Mouse (Mus musculus) layer of hippocampus, adult 18-20 months (tissue): ENCODE data around the gene Cldnd2. TPM values are rescaled to one million over a fixed set of nuclear protein-coding genes. Genes with fewer than 3 reads are reported as not detected.
A peak's percentile ranks its signal among the peaks of the same experiment; 100 is the strongest.
"Not testable (repeated sequence)": the region's sequence is repeated elsewhere in the genome, so short reads cannot be mapped to it uniquely, and the experiment has no call there.

ENCODE experiments used
- DNase-seq, 2 experiments: peaks; one replicate each; pipeline ENCODE4 v3.0.0; 2022; ENCODE audit warnings: low spot score in 2 of 2
- long read RNA-seq: library from polyadenylated mRNA; stranded (forward); transcript quantifications from one replicate; pipeline ENCODE4 v2.0.0, GENCODE M21; 2021
- total RNA-seq, 2 experiments: library from RNA; stranded (reverse); gene quantifications; 2 replicates each; pipeline ENCODE4 v1.2.3; 2021

The Cldnd2 gene
- not detected for total RNA-seq
- long read RNA-seq: 0 reads

DNA sequence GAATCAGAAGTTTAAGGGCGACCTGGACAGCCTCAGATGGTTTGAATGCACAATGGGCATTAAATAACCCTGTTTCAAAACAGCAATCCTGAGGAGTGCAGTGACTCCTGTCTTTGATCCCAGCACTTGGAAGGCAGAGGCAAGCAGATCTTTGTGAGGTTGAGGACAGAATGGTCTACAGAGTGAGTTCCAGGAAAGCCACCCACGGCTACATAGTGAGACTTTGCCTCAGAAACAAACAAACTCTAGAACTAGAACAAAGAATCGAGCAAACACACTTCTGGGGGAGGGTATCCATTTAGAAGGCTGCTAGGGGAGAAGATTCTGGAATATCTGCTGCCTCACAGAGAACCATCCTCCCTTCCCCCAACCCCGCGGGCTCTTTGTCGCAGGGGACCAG, at the start of gene Cldnd2:
Cldnd2 (plus strand) TSS at position 301 of the 400 bp plus-strand sequence.
- DNase-seq: no peak

- DNase-seq: no peak
Measured at GRCm38 (mm10) chr7:43392349-43393121, 48.0 kb upstream of the Cldnd2 start.

GRCm38 (mm10) chr7:43399501-43399900, 41.1 kb upstream of the Cldnd2 start:
- DNase-seq: no peak

- no peak for DNase-seq
Measured at GRCm38 (mm10) chr7:43402718-43403117, 37.9 kb upstream of the Cldnd2 start.

- DNase-seq: no peak
Measured at GRCm38 (mm10) chr7:43407573-43407972, 33.0 kb upstream of the Cldnd2 start.

DNA sequence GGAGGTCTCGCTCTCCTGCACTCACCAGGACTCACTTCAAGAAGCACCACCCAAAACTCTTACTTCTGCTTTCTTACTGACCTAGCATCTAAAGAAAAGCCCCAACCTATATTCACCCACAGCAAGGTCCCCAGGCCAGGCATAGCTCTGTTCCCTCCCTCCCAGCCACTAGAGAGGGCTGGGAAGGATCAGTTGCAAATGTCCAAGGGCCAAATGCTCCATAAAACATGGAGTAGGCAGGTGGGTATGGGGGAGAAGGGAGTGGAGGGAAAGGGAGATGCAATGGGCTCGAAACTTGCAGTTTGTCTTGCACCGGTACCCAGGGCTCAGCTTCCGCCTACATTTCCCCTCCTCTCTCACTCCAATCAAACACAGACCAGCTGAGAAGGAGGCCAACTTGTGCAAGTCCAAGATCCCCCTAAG, 32.4 kb upstream of the Cldnd2 start, which contains the start of gene Siglecg:
Siglecg (plus strand) TSS at position 74 of the 423 bp plus-strand sequence.
- DNase-seq: no peak

GRCm38 (mm10) chr7:43409084-43409483, 31.5 kb upstream of the Cldnd2 start:
- no peak for DNase-seq

DNA sequence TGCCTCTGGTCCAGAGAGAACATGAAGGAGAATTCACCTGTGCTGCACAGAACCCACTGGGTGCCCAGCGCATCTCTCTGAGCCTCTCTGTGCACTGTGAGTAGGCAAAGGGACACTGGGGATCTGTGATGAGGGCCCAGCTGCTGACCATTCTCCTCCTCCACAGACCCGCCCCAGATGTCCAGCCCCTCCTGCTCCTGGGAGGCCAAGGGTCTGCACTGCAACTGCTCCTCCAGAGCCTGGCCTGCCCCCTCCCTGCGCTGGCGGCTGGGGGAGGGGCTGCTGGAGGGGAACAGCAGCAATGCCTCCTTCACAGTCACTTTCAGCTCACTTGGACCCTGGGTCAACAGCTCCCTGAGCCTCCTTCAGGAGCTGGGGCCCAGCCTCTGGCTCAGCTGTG, 28.9 kb upstream of the Cldnd2 start:
- DNase-seq: not testable (repeated sequence)

DNA sequence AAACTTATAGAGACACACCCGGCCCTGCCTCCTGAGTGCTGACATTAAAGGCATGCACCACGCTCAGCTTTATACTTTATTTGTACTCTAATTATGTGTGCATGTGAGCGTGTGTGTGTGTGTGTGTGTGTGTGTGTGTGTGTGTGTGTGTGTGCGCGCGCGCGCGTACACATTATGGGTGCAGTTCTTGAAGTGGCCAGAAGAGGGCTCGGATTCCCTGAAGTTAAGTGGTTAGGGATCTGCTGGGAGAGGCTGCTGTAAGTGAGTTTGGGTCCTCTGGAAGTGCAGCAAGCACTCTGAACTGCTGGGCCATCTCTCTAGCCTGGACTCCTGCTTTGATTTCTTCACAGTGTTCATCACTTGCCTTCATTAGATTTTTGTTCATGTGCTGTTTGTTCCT, 23.3 kb upstream of the Cldnd2 start:
- no peak for DNase-seq

DNA sequence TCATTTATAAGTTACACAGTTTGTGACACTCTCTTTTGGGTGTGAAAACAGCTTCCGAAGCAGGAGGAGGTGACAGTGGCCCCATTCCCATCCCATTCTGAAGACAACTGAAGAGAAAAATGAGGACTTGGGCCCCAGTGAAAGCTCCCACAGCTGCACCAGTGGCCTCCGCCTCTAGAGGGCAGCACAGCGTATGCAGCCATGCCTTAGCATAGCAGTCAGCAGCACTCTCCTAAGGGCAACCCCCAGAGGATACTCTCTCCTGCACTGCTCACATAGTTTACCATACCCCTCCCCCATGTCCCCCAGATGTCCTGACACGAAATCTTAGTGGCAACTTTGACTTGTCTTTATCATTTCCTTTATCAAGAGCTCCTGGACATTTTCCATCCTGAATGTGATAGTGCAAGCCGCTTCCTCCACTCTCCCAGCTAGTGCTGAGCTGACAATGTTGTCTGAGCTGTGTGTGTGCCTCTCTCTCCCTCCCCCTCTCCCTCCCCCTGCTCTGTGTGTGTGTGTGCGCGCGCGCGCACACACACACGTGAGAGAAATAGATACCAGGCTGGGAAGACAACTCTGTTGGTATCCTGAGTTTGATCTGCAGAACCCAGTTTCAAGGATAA, 17.5 kb upstream of the Cldnd2 start:
- peak; percentile 76 to 90 for DNase-seq

DNA sequence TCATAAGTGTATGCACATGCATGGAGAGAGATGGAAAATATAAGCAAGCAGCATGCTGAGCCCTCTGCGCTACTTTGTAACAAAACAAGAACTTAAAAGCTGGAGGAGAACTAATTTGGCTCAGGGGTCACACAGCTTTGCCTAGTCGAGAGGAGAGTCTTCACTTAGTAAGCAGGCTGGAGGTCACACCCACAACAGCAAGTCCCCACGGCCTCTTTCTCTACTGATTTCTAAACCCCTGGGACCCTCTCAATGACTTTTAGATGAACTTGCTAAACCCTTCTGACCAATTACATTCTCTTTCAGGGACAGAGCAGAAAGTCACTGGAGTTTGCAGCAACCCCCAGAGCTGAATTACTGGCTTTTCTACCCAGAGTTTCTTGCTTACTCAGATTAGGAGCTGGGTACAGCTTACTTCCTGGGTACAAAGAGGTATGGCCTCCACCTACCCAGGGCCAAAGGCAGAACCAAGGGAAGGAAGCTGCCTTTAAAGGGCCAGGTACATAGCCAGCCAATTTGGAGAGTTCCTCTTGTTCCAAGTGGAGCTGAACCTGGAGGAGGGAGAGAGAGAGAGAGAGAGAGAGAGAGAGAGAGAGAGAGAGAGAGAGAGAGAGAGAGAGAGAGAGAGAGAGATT, 16.5 kb upstream of the Cldnd2 start:
- no peak for DNase-seq

DNA sequence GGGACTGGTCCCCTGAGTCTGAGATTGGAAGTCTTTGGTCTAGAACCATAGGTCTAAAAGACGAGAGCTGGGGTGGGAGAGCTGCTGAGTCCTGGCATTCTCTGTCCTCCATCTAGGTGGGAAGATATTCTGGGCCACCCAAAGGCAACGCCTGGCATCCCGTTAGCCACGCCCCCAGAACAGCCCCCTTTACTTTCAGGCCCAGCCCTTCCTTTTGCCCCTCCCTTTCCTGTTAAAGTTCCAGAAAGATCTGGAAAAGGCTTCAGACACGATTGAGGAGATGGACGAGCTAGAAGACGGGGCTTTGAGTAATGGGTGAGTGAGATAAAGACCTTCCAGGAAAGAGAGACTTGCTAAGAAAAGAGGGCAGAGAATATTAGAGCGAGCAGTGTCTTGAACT, 13.2 kb upstream of the Cldnd2 start, which contains the start of gene Lim2:
Lim2 (plus strand) TSS at position 265 of the 400 bp plus-strand sequence.
- no peak for DNase-seq

DNA sequence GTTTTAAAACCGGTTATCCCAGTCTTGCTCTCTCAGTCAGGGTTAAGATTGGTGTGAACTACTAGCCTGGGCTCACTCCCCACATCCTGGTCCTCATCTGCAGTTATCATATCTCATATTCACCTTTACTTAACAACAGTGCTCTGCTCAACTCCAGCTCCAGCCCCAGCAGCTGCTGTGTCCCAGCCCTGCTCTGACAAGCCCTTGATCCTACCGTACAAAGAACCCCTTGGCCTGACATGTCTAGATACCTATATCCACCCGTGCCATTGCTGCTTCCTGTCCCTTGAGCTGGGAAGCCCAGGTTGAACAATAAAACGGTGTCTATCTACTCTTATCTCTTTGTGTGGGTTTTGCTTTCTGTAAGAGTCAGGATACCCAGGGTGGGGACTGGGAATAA, 11.1 kb upstream of the Cldnd2 start:
- no peak for DNase-seq

DNA sequence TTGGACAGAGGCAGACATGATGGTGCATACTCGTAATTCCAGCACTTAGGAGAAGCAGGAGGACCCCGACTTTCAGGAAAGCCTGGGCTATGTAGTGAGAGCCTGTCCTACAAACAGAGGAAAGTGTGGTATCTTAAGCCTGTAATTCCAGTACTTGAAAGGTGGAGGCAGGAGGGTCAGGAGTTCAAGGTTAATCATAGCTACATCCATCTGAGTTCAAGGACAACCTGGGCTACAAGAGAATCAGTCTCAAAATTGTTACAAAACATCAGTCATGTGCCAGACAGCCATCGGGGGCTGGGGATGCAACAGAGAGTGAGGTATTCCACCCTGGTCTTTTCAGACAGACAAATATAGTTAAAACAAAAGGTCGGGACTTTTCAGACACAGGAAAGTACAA, 7.7 kb upstream of the Cldnd2 start:
- no peak for DNase-seq

GRCm38 (mm10) chr7:43434676-43435075, 5.9 kb upstream of the Cldnd2 start:
- no peak for DNase-seq

GRCm38 (mm10) chr7:43436341-43437255, 4.0 kb upstream of the Cldnd2 start, which contains the start of gene Nkg7:
Gene Nkg7 (plus strand): TSS chr7:43437073.
- DNase-seq: no peak

DNA sequence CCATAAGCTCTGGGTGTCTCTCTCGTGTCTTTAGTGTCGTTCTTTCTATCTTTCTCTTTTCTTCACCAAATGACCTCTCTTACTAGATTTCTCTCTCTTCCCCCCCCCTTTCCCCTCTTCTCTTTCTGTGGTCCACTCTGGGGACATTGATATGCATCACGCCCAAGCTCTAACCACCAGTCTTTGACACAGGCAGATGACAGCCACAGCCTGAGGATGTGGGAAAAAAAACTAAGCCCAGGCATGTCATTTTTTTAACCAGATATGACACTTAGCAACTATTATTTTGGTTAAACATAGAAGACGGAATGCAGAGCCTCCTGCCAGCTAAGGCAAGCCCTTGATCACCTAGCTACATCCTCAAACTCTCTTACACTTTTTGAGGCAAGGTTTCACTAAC, 2.0 kb upstream of the Cldnd2 start:
- no peak for DNase-seq

DNA sequence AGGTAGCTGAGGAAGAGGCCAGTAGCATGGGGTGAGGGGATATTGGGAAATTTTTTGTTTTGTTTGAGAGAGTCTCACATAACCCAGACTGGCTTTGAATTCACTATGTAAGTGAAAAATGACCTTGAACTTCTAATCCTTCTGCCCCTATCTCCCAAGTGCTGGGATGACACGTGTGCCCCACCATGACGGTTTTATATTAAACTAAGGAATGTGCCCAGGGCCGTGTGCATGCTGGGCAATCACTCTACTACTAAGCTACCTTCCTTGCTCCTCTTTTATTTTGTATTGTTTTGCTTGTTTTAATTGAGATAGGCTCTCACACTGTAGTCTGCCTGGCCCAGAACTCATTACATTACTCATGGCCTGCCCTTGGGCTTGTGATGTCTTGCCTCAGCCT, 489 bp downstream of the Cldnd2 start:
- no peak for DNase-seq

DNA sequence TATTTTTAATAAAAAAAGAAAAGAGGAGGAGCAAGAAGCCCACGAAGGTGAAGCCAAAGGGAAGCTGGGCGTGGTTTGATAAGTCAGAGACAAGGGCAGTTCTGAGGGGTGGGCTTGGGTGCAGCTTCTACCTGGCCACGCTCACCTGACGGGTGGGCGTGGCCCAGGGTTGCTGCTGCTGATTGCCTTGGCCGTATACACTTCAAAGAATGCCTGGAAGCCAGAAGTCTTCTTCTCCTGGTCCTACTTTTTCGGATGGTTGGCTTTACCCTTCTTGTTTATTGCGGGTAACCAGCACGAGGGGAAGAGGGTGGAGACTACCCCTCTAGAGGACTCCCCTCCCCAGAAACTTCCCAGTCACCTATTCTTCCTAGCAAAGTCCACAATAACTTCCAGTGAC, 2.1 kb downstream of the Cldnd2 start:
- DNase-seq: no peak

DNA sequence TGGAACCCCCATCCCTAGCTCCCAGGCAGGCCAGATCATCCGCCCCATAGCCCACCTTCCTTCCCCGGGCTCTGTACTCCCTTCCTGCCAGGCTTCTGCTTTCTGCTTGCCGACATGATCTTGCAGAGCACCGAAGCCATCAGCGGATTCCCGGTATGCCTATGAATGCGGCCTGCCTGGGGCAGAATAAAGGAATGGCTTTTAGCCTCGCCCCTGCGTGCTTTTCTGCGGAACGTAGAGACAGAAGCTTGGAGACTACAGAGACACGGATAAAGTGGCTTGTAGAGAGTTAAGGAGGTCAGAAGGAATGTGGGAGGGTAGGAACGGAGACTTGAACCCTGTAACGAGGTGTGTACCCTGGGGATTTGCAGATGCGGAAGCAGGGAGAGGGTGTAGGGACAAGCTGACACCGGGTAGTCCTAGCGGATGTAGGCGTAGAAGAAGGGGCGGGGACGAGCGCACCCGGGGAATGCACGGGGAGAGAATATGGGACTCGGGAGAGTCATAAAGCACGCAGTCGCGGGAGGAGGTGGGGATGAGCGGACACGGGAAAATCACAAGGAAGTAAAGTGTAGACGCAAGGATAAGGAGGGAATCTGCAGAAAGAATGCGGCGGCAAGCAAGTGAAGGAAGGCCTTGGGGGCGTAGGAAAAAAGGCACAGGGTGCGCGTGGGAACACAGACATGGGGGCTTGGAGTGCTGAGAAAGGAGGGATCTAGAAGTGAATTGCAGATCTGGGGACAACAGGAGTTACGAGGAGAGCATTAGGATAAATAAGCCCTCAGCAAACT, 2.7 kb downstream of the Cldnd2 start:
- DNase-seq: peak; percentile 66 to 79
